Mouse (Mus musculus) heart, postnatal 25 days (tissue): Measurements from ENCODE around the gene AC124502.3. TPM values are rescaled to one million over a fixed set of nuclear protein-coding genes. Genes with fewer than 3 reads are reported as not detected.
"Not testable (repeated sequence)": the region's sequence is repeated elsewhere in the genome, so short reads cannot be mapped to it uniquely, and the experiment has no call there.

ENCODE experiments used
- DNase-seq: peaks from one replicate; pipeline ENCODE4 v3.0.0; 2022; ENCODE audit warnings: low spot score
- intact Hi-C: fragments of 180-260 bp; cut with DNase I; formaldehyde crosslinking; loops from one replicate; pipeline ENCODE4 v1.15.1; 2025
- total RNA-seq, 2 experiments: library from RNA; stranded (reverse); gene quantifications; 2 replicates each; pipeline ENCODE4 v1.2.3; 2021

AC124502.3 gene
- total RNA-seq, 2 experiments from 2014 or later, result 2.2 TPM

DNA sequence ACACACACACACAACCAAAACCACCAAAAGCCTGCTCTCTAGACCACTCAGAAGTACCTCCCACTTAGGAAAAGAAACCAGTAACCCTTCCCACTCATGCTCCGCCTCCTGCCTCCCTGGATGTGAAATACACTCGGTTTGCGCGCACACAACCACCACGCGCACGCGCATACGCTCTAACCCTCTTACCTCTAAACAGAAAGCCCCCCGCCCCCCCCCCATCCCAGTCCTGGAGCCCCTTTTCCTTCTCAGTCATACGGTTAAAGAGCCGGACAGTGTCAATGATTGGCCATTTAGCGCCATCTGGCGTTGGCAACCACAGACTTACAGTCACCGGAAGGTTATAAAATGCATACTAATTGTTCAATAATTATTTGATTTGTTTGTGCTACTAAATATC lies 34.3 kb downstream of the AC124502.3 start:
- intact Hi-C loops, result loop anchor here (1.0 to 2.0 kb wide), 2 partner anchors 17 to 58 kb away; no protein-coding TSS in a partner anchor
- DNase-seq, result no peak

DNA sequence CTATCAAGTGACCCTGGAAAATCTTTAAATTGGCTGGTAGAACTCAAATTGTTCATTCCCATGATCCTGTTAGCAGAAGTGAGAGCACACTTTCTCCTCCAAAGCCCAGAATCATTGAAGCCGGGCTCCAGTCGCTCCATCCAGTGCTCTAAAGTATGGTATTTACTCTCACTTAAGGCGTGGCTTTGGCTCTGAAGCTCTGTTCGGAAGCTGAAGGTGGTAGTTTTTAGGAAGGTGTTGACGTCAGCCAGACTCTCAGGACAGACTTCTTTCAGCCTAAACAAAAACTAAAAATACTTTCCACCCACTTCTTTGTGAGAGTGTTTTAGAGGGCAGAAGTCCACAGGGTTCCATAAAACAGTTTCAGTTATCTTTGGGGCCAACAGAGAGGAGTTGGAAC lies 34.8 kb downstream of the AC124502.3 start:
- intact Hi-C loops, result loop anchor here (1.0 to 2.0 kb wide), 2 partner anchors 17 to 59 kb away; no protein-coding TSS in a partner anchor
- no peak for DNase-seq

DNA sequence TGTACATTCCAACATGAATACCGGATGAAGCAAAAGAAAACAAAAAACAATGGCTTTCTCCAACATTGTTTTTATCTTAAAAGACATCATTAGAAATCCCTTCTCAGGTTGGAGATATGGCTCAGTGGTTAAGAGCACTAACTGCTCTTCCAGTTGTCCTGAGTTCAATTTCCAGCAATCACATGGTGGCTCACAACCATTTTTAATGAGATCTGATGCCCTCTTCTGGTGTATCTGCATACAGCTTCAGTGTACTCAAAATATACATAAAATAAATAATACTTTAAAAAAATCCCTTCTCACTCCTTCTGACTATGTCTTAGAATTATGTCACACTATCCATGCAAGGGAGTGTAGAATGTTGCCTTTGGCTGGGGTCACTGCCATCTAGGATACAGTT lies 40.6 kb downstream of the AC124502.3 start:
- no peak for DNase-seq
- intact Hi-C loops, result no loop called here

DNA sequence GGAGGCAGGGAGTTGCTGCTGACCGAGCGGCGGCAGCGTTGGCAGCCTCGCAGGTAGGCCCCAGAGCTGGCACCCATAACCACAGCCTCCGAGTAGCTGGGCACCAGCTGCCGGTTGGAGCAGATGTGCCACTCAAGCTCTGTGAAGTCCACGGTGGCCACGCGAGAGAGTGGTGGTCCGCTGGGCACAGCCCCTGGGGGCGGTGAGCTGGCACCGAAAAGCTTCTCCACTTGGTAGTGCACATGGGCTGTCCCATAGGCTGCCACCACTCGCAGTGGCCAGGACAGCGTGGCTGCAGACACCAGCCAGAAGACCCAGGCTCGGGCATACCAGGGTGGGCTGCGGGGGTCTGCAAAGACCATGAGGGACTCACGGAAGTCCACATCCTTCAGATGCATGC lies 43.3 kb downstream of the AC124502.3 start:
- intact Hi-C loops, result loop anchor here (5.0 kb wide), 1 partner anchor 35 kb away; no protein-coding TSS in a partner anchor
- no peak for DNase-seq

DNA sequence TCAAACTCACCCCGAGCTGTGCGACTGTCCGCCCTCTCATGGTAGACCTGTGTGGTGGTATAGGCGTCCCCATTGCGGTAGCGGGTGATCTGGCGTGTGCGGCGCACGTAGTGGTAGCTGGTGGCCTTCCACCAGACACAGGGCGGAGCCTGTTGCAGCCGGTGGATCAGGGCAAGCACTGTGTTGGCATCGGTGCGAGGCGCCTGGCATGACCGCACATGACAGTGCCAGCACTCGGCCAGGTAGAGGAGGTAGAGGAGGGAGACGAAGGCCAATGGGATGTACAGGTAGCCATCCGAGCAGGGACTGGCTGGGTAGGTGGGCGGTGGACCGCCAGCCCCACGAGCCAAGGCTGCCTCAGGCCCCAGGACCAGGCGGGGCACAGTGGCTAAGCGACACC lies 43.9 kb downstream of the AC124502.3 start:
- DNase-seq, result no peak
- intact Hi-C loops, result loop anchor here (5.0 kb wide), 1 partner anchor 35 kb away; no protein-coding TSS in a partner anchor

DNA sequence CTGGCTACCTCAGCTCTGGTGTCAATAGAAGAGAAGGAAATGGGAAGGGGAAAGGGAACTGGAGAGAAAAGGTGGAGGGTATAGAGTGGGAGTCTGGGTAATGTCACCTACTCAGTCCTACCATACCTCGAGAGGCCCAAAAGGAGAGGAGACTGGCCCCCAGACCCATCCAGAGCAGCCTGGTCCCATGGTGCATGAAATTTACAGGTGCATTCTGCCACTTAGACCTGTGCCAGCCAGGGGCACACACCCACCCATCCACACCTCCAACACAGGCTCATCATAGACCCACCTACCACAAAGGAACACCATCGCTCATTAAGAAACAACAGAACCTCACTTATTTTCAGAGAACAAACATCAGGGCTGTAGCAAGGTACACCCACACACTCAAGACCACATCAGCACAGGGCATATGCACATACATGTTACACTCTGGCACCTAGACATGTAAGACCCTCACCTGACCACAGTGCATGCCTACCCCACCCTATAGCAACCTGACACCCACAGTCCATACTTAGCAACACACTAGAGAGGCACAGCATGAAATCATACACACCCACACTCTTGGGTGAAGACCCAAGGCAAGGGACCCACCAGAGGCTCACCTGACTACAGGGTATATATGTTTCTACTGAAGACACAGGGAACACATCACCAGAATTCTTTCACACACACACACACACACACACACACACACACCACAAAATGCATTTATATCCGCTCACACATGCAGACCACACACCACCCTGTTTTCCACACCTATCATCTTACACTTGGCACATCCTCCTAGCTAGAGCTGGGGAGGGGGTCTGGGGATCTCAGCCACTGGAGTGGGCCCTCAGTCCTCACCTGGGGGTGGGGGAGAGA lies 45.5 kb downstream of the AC124502.3 start:
- intact Hi-C loops, result loop anchor here (5.0 kb wide), 1 partner anchor 37 kb away; no protein-coding TSS in a partner anchor
- no peak for DNase-seq

DNA sequence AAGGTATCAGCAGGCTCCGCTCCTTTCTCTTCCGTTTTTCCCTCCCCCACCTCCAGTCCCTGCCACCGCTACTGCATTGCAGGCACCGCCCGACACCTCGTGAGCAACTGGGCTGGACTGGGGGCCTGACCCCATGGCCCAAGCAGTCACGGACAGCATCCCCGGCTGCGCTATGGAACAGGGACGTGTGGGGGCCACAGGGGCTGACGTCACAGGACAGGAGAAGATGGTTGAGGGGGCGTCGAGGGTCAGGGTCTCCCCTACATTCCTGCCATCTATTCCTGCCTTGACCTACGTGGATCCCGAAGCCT lies 46.1 kb downstream of the AC124502.3 start:
- DNase-seq, result no peak
- intact Hi-C loops, result loop anchor here (5.0 kb wide), 1 partner anchor 37 kb away; no protein-coding TSS in a partner anchor

DNA sequence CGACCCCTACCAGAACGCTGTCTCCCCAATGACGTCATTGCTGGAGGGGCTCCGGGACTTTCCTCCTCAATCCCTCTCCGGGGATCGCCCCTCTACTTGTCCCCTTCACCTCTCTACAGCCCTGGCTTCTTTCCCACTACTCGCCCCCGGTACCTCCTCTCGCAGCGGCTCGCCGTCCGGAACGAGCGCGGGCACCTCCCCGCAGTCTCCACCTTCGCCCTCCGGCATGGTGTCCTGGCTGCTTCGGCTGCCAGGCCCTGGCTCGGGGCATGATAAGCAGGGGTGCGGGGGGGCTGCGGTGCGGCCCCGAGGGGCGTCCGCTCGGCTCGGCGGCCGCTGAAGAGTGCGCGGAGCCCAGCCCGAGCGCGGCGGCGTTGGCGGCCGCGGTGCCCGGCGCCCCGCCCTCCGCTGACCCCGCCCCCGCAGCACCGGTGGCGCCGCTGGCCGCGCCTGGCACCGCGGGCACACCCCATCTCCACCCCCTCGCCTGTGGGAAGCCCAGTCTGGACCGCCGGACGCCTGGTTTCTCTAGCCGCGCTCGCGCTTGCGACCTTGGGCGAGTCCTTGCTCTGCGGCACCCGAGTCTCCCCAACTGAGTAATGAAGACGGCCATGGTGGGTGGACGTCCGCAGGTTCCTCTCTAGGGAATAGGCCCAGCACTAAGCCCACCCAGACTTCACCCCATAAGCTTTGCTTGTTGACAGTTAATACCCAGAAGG lies 46.6 kb downstream of the AC124502.3 start, which contains the start of gene Tmem151a:
Gene Tmem151a, minus strand, starts transcription at position 387 of the 719 bp plus-strand sequence.
- intact Hi-C loops, result no loop called here
- no peak for DNase-seq

DNA sequence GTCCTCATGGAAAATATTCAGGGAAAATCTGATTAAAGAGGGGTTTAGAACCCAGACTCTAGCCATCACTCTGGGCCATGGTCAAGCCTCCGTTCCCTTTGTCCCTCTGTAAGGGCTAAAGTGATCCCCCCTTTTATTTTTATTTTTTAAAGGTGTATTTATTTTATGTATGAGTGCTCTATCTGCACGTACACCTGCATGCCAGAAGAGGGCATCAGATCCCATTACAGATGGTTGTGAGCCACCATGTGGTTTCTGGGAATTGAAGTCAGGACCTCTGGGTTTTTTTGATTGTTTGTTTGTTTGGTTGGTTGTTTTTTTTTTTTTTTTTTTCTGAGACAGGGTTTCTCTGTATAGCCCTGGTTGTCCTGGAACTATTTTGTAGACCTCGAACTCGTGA lies 47.8 kb downstream of the AC124502.3 start:
- DNase-seq, intact Hi-C loops: not testable (repeated sequence)

DNA sequence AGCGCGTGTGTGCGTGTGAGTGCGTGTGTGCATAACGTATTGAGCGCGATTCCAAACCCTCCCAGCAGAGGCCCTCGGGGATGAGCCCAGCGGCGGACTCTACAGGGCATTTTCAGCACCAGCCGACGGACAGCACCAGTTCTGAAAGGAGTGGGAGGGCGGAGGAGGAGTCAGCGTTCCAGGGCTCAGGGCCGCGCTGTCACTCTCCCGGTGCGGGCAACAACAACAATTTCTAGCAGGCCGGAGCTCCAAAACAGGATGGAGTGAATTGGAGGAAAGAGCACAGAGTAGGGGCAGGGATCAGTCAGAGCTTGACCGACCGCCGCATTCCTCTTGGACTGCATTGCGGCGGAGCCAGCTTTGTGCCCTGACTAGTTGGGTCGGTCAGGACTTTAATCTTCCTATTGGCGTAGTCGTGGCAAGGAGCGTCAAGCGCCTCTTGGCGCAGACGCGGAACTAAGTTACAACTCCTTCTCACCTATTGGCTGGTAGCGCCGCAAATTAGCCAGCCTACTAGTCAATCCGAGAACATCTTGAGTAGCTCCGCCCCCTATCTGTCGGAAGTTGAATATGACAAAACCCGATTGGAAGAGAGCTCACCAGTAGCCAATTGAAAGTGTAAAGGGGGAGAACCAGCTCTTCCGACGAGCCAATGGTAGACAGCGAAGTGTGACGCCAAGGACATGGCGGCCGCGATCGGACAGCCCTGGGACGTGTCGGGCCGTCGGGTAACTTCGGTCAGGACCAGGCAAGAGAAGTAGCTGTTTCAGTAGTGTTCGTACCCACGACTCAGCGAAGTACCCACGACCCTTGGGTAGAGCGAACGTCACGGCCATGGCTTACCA lies 49.4 kb downstream of the AC124502.3 start, which contains the start of gene Yif1a:
Gene Yif1a, plus strand, starts transcription at position 655 of the 845 bp plus-strand sequence.
- peak; percentile 94 for DNase-seq
- intact Hi-C loops, result loop anchor here (2.0 kb wide), 1 partner anchor 19 kb away; the partner anchor contains the start of gene Rab1b

DNA sequence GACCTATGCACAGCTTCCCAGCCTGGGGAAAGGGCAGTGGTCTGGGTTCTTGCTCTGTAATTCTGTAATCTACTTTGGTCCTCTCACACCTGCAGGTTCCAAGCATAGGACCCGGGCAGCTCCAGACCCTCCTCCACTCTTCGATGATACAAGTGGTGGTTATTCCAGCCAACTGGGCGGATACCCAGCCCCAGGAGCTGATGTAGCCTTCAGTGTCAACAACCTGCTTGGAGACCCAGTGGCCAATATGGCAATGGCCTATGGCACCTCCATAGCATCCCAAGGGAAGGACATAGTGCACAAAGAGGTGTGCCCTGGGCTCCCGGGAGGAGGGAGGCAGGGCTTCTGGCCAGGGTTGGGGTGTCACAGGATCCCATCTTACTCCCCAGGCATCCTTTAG lies 50.6 kb downstream of the AC124502.3 start:
- DNase-seq, result no peak
- intact Hi-C loops, result loop anchor here (2.0 kb wide), 1 partner anchor 17 kb away; the partner anchor contains the start of gene Rab1b

DNA sequence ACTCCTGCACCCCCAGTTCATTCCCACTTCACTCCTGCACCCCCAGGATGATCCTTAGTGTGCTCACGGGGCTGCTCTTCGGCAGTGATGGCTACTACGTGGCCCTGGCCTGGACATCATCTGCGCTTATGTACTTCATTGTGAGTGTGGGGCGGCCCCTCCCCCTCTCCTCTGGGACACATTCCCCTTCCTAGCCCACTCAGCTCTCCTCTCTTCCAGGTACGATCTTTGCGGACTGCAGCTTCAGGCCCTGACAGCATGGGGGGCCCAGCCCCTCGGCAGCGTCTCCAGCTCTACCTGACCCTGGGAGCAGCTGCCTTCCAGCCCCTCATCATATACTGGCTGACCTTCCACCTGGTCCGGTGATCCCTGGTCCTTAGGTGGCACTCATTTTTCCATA lies 53.4 kb downstream of the AC124502.3 start:
- DNase-seq, result no peak
- intact Hi-C loops, result no loop called here

DNA sequence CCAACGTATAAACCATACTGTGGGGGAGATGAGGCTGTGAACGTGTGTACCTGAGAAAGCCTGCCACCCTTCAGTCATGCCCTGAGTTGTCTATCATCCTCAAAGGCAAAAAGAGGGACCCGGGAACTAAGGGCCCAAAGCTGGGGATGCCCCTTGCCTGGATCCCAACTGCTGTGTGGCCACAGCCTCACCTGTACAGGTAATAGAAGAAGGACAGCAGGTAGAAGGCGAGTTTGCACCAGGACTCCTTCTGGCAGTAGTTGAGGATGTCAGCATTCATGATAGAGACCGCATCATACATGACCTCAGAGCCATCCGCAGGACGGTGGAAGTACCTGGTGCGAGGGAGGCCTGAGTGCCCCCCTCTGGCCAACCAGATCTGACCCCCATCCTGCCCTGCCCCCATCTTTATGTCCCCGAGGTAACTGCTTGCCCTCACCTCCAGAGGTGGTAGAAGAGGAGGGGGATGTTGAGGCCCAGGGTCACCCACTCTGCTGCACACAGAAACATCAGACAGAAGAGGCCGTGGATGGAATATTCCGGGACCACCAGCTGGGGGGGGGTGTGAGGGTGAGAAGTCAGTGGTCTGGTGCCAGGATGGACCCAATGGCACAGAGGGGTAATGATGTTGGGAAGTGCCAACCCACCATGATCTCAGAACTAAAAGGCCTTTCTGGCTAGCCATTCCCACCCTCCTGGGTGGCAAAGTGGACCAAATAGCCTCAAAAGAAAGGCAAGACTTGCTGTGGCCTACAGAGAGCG lies 55.0 kb downstream of the AC124502.3 start:
- DNase-seq, result no peak
- intact Hi-C loops, result loop anchor here (2.0 kb wide), 1 partner anchor 45 kb away; no protein-coding TSS in a partner anchor

DNA sequence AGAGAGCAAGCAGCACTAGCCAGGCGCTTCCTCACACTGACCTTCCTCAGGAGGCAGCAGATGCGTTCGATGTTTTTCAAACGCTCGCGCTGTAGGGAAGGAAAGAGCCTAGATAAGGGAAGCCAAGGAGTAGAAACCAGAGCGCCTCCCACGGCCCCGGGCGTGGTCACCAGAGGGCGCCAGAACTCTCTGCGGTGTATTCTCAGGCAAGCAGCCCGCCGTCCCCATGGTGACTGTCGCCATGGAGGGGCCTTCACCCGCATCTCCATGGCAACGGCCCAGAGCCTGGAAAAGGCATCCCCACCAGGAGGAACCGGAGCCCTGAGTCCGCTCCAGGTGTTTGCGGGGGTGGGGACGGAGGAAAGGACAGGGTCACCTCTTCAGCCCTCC lies 55.5 kb downstream of the AC124502.3 start:
- DNase-seq, result peak; percentile 70
- intact Hi-C loops, result loop anchor here (2.0 kb wide), 1 partner anchor 45 kb away; no protein-coding TSS in a partner anchor

DNA sequence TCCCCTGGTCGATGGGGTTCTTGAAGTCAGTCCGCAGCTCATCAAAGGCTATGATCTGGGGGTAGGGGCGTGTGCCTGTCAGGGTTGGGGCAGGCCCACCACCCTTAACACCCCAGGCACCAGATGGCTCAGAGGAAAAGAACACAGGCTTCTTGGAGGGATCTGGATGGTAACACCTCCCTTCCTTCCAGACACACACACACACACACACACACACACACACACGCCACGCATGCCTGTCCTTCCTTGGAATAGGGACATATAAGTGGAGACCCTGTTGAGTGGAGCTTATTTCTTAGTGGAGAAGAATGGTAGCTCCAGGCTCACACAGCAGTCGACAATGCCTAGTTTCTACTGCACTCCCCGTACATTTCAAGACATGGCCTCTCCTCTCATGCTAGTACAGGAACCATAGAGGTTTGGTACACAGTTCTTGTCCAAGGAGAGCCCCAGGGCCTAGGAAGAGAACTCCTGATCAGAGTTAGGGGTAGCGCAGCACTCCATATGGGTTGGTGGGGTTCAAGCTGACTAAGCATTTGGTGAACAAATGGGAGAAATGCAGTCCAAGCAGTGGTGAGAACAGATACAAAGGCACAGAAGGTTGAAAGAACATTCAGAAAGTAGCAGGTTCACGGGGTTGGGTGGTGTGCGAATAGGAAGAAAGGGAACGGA lies 56.2 kb downstream of the AC124502.3 start:
- intact Hi-C loops, result loop anchor here (2.0 kb wide), 1 partner anchor 44 kb away; no protein-coding TSS in a partner anchor
- no peak for DNase-seq

DNA sequence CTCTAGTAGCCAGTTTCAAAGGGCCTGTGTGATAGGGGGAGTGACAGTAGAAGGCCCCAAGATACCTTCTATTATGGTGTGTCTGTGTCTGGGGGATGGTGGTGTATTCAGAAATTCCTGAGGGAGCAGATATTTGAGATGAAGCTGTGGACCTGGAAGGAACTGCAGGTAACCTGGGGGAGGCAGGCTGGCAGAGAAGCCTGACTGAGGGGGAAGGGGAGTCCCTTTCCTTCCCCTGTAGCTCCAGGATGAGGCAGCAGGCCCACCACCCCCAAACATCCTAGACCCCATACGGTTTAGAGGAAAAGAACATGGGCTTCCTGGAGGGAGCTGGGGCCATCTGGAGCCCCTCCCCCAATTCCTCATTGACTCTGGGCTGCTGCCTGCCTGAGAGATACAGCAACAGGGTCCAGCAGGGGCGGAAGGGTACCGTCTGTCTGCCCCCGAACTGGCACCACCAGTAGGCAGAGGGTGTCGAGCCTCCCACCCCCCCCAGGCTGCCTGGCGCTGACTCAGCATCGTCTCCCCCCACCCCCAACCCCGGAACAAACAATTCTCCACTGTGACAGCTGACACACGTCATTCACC lies 57.3 kb downstream of the AC124502.3 start:
- intact Hi-C loops, result loop anchor here (2.0 kb wide), 1 partner anchor 43 kb away; no protein-coding TSS in a partner anchor

DNA sequence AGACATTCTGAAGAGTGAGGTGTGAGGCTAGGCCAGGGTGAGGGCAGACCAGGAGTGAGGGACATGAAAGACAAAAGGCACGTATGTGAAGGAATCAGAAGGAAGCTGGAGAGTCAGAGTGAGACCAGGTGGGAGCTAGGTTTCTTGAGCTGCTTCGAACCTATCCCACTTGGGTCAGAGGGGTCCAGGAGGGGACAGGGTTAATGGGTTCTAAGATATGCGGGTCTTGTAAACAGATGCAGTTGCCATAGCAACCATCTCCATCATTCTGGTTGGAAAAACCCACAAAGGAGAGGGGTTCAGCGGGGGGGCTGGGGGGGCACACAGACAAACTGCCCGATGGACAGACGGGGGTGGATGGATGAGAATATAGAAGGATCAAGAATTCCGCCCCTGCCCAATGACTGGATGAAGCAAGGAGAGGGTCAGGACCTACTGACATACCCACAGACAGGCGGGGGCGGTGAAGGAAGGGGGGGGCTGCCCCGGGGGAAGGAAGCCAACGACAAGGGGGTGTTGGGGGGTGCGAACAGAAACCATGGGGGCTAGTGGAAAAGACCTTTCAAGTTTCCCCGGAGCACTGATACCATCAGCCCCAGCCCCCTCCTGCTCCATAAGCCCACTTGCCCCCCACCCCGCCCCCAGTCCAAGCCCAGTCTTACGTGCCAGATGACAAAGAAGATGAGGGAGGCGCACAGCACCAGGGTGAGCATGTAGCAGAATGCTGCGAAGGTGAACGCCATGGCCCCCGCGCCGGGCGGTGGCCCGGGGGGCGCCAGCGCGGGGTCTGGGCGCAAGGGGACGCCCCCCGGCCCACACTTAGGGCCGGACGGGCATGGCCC lies 59.1 kb downstream of the AC124502.3 start:
- intact Hi-C loops, result no loop called here
- no peak for DNase-seq

More for the DNA sequence above, 57.3 kb downstream of the AC124502.3 start:
- DNase-seq, result no peak
